Mouse (Mus musculus) CH12.LX (cell line): ENCODE measurements around the gene 2610528A11Rik.

ENCODE experiments used
- CTCF ChIP-seq, 2 experiments: IDR thresholded peaks in 1 of 2; conservative IDR thresholded peaks in 1 of 2; 2 replicates each; pipeline ENCODE4 v1.5.1; 2011 to 2012; ENCODE audit warnings: low read depth in 2 of 2, low read length in 2 of 2, improper control_type of control experiment in 1 of 2, inconsistent platforms in 1 of 2, mild to moderate bottlenecking in 1 of 2, moderate library complexity in 1 of 2
- E2F4 ChIP-seq: IDR thresholded peaks from 2 replicates; pipeline ENCODE4 v1.6.1; 2011; ENCODE audit warnings: low read depth, low read length, improper control_type of control experiment; ENCODE audit not compliant: insufficient replicate concordance
- EP300 ChIP-seq: IDR thresholded peaks from 2 replicates; pipeline ENCODE4 v1.6.1; 2011; ENCODE audit warnings: low read length, improper control_type of control experiment
- GABPA ChIP-seq: IDR thresholded peaks from 2 replicates; pipeline ENCODE4 v1.6.1; 2012; ENCODE audit warnings: low read depth, low read length, improper control_type of control experiment, inconsistent platforms; ENCODE audit not compliant: insufficient replicate concordance
- MEF2A ChIP-seq: IDR thresholded peaks from 2 replicates; pipeline ENCODE4 v1.6.1; 2014; ENCODE audit warnings: low read depth, mild to moderate bottlenecking, inconsistent platforms, low read length, improper control_type of control experiment, borderline replicate concordance
- MYC ChIP-seq: IDR thresholded peaks from 2 replicates; pipeline ENCODE4 v1.6.1; 2011; ENCODE audit warnings: low read depth, mild to moderate bottlenecking, improper control_type of control experiment, low read length
- NRF1 ChIP-seq: IDR thresholded peaks from 2 replicates; pipeline ENCODE4 v1.6.1; 2014; ENCODE audit warnings: low read depth, mild to moderate bottlenecking, inconsistent platforms, low read length, improper control_type of control experiment, moderate library complexity
- POLR2A ChIP-seq: IDR thresholded peaks from 2 replicates; pipeline ENCODE4 v1.6.1; 2011; ENCODE audit warnings: low read depth, mild to moderate bottlenecking, improper control_type of control experiment, low read length
- RAD21 ChIP-seq: IDR thresholded peaks from 2 replicates; pipeline ENCODE4 v1.6.1; 2011; ENCODE audit warnings: low read depth, mild to moderate bottlenecking, low read length, improper control_type of control experiment, moderate library complexity
- UBTF ChIP-seq: IDR thresholded peaks from 2 replicates; pipeline ENCODE4 v1.6.1; 2012; ENCODE audit warnings: low read depth, mild to moderate bottlenecking, inconsistent platforms, low read length, improper control_type of control experiment, moderate library complexity
- USF1 ChIP-seq: IDR thresholded peaks from 2 replicates; pipeline ENCODE4 v1.6.1; 2014; ENCODE audit warnings: low read depth, mild to moderate bottlenecking, inconsistent platforms, low read length, improper control_type of control experiment
- ZNF384 ChIP-seq: IDR thresholded peaks from 2 replicates; pipeline ENCODE4 v1.6.1; 2012; ENCODE audit warnings: low read depth, low read length, improper control_type of control experiment, inconsistent platforms

- no peak for TF ChIP-seq GABPA
- no peak for TF ChIP-seq CTCF (conservative IDR thresholded peaks at IDR 0.05 in 1 of 2, IDR thresholded peaks at IDR 0.05 in 1 of 2; ENCODE audit: low read depth in 2 of 2, low read length in 2 of 2)
- TF ChIP-seq POLR2A, result no peak
- no peak for TF ChIP-seq USF1
- TF ChIP-seq UBTF, result no peak
- TF ChIP-seq RAD21, result no peak
- TF ChIP-seq E2F4, result no peak
- no peak for TF ChIP-seq MEF2A
- no peak for TF ChIP-seq EP300
- TF ChIP-seq MYC, result 0 out of 2 replicates have a peak, but pooled peaks have one; percentile 62
- no peak for TF ChIP-seq NRF1
- no peak for TF ChIP-seq ZNF384
Observed at GRCm38 (mm10) chr14:37134304-37135126, 20.7 kb upstream of the 2610528A11Rik start.
